Mouse (Mus musculus) bone marrow macrophage, adult 2 months (primary cell): Measurements from ENCODE around the gene Dnah6.

ENCODE experiments used
- CTCF ChIP-seq: IDR thresholded peaks from 2 replicates; pipeline ENCODE4 v1.5.1; 2012; ENCODE audit warnings: low read depth, mild to moderate bottlenecking, low read length, moderate library complexity
- POLR2A ChIP-seq: IDR thresholded peaks from 2 replicates; pipeline ENCODE4 v1.6.1; 2012; ENCODE audit warnings: mild to moderate bottlenecking, low read depth, low read length, borderline replicate concordance

DNA sequence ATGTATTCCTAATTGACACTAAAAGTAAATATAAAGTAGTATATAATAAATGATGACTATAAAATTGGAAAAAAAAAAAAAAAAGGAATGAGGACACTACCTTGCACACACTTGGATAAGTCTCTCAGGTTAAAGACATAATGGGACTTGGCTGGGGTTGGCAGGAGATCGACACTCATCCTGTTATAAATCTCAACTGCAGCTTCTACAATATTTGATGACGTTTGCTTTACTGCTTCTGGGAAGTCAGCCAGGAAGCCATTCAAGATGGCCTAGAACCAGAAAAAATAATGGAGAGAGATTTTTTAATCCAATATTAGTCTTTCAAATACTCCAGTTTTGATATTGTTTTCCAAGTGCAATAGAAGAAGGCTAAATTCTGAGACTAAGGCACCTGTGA lies 108.1 kb downstream of the Dnah6 start:
- TF ChIP-seq CTCF (no peak), POLR2A (no peak)
